Mouse (Mus musculus) limb, embryonic 15.5 days (tissue): Measurements from ENCODE around the gene Mid1. TPM values are rescaled to one million over a fixed set of nuclear protein-coding genes. Genes with fewer than 3 reads are reported as not detected.

Experiments used
- ATAC-seq: fragments of 200-750 bp; cut with Nextera tagmentation; 2 replicates; pipeline ENCODE4 v1.8.0; 2017; ENCODE audit warnings: low read depth, moderate TSS enrichment; ENCODE audit not compliant: insufficient number of reproducible peaks, low FRiP score, low TSS enrichment
- H3K27ac ChIP-seq: fragments of 300-500 bp; sonication (generic); 2 replicates; pipeline ENCODE4 v1.5.1; 2015; ENCODE audit warnings: moderate library complexity, mild to moderate bottlenecking, inconsistent platforms
- H3K27me3 ChIP-seq: fragments of 300-500 bp; sonication (generic); 2 replicates; pipeline ENCODE4 v1.6.1; 2015; ENCODE audit warnings: inconsistent platforms
- H3K36me3 ChIP-seq: fragments of 300-500 bp; sonication (generic); 2 replicates; pipeline ENCODE4 v1.6.1; 2015; ENCODE audit warnings: inconsistent platforms
- H3K4me1 ChIP-seq: fragments of 300-500 bp; sonication (generic); 2 replicates; pipeline ENCODE4 v1.6.1; 2015; ENCODE audit warnings: inconsistent platforms
- H3K4me2 ChIP-seq: fragments of 300-500 bp; sonication (generic); 2 replicates; pipeline ENCODE4 v1.6.1; 2015; ENCODE audit warnings: mild to moderate bottlenecking, inconsistent platforms
- H3K4me3 ChIP-seq: fragments of 300-500 bp; sonication (generic); 2 replicates; pipeline ENCODE4 v1.5.1; 2015; ENCODE audit warnings: mild to moderate bottlenecking, inconsistent platforms
- H3K9ac ChIP-seq: fragments of 300-500 bp; sonication (generic); 2 replicates; pipeline ENCODE4 v1.6.1; 2015; ENCODE audit warnings: inconsistent platforms
- H3K9me3 ChIP-seq: fragments of 300-500 bp; sonication (generic); 2 replicates; pipeline ENCODE4 v1.6.1; 2016; ENCODE audit warnings: inconsistent platforms
- WGBS: fragments of 180-500 bp; shearing (Covaris S2); methylation state at CpG from one replicate; pipeline ENCODE4 v1.1.7; 2015; 5-methylcytosine and 5-hydroxymethylcytosine counted together
- polyA plus RNA-seq: library from polyadenylated mRNA; unstranded; fragments of >200 nt; fragmentation: Nextera tagmentation; extraction: Ambion mirVana; gene quantifications from 2 replicates; pipeline ENCODE4 v1.2.1, GENCODE M21; 2015

Gene Mid1
- polyA plus RNA-seq, 1 experiment from 2014 or later, result 9.7 TPM

DNA sequence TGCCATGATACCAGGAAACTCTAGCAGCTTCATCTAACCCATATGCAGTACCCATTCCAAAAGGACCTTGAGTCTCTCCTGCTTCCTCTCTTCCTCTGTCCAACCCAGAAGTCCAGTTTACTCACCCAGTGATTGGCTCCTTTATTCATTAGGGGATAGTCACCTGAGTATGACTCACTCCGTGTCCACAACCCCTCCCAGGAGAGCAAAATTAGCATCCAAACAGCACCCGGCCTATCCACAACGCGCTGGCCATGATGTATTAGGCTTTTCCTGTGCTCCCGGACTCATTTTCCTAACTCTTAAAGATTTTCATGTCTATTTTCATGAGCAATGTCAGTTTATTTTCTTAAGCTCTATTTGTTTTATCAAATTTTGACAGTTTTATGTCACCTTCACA is 104.7 kb downstream of the Mid1 start:
- no peak for ATAC-seq
- Histone ChIP-seq H3K4me2 (no peak overlapping the region), H3K9me3 (no peaks in the 10 kb centered on the region), H3K4me3 (no peak overlapping the region), H3K27ac (no peak overlapping the region), H3K4me1 (no peaks in the 10 kb centered on the region), H3K9ac (no peak overlapping the region), H3K36me3 (no peaks in the 10 kb centered on the region), H3K27me3 (no peaks in the 10 kb centered on the region)
- WGBS, result 79% methylated on average over 5 of the region's 5 CpGs

DNA sequence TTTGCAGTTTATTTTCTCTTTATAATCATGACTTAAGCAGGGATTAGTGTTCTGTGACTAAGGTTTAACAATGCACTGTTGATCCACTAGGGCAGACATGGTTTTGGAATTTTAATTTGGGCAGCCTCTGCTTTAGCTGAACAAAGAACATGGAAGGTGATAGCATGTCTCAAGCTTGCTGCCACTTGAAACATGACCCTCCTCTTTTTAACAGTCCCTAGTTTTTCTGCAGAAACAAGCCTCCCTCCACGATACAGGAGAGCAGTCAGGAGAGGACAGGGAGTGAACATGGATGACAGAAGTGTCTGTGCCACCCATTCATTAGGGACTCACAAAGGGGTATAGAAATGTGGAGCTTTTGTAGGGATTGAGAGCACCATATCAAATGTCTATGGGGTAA is 107.9 kb downstream of the Mid1 start:
- no peak overlapping the region for H3K9ac ChIP-seq
- no peak for ATAC-seq
- H3K4me3 ChIP-seq, result no peak overlapping the region
- no peak overlapping the region for H3K27ac ChIP-seq
- no peaks in the 10 kb centered on the region for H3K36me3 ChIP-seq
- WGBS, result 45% methylated on average over 1 of the region's 1 CpGs
- no peaks in the 10 kb centered on the region for H3K9me3 ChIP-seq
- H3K4me1 ChIP-seq, result no peaks in the 10 kb centered on the region
- no peaks in the 10 kb centered on the region for H3K27me3 ChIP-seq
- no peak overlapping the region for H3K4me2 ChIP-seq

DNA sequence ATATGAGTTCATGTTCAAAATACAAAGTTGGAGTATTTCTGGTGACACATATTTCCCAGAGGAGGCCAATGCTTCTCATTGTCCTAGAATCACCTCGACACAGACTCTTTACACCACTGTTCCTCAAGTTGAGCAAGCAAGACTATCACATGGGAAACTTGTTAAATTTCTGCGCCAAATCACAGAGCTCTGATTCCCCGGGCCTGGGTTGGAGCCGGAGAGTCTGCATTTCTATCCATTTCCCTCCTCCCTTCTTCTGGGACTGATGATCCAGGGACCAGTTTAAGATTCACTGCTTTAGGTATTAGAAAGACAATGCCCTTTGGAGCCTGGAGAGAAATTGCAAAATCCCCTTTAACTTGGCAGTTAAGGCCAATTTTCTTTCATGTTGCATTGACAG is 109.4 kb downstream of the Mid1 start:
- H3K4me3 ChIP-seq, result no peak overlapping the region
- no peaks in the 10 kb centered on the region for H3K36me3 ChIP-seq
- no peak overlapping the region for H3K27ac ChIP-seq
- no peak for ATAC-seq
- H3K4me1 ChIP-seq, result no peaks in the 10 kb centered on the region
- WGBS, result 58% methylated on average over 4 of the region's 4 CpGs
- no peak overlapping the region for H3K9ac ChIP-seq
- no peak overlapping the region for H3K4me2 ChIP-seq
- no peaks in the 10 kb centered on the region for H3K27me3 ChIP-seq
- H3K9me3 ChIP-seq, result no peaks in the 10 kb centered on the region

DNA sequence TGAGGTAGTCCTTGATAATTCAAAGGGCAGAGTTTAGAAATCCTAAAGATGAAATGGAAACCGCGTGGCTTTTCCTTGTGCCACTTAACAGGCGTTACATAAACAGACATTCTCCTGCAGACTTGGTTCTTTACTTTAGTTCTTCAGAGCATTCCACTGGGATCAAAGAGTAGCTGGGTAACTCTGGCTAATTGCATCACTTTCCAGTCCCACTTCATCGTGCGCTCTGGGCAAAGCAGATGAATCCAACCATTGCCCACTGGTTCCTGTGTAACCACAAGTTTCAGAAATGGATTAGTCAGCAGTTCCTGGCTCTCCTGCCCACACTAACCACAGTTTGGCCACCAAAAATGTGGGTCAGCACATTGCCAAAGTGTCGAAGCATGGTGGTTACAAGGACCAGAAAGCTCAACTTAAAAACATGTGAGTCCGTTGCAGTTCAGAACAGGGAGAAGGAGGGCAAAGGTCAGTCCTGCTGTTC is 109.9 kb downstream of the Mid1 start:
- H3K9ac ChIP-seq, result no peak overlapping the region
- no peak overlapping the region for H3K4me3 ChIP-seq
- 42% methylated on average over 7 of the region's 7 CpGs for WGBS
- ATAC-seq, result no peak
- H3K36me3 ChIP-seq, result no peaks in the 10 kb centered on the region
- no peak overlapping the region for H3K4me2 ChIP-seq
- H3K27ac ChIP-seq, result no peak overlapping the region
- no peaks in the 10 kb centered on the region for H3K4me1 ChIP-seq
- no peaks in the 10 kb centered on the region for H3K27me3 ChIP-seq
- H3K9me3 ChIP-seq, result no peaks in the 10 kb centered on the region

DNA sequence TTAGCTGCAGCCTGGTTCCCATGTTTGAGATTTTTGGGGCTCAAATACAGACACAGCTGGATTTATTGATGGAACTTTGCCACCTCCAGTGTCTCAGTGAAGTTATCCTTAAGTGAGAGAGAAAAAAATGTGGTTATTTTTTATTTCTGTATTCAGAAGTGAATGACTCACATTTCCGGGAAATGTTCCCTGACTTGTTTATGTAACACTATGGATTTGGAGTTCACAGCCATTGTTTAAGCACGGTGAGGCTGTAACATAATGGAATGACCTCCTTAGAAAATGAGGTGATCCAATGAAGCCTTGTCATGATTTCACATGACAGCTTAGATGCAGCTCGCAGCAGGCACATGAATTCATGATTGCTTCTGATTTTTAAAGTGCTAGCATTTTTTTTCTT is 112.1 kb downstream of the Mid1 start:
- Histone ChIP-seq H3K4me3 (no peak overlapping the region), H3K27ac (no peak overlapping the region), H3K4me1 (no peaks in the 10 kb centered on the region), H3K36me3 (no peaks in the 10 kb centered on the region), H3K9ac (no peak overlapping the region), H3K9me3 (no peaks in the 10 kb centered on the region), H3K4me2 (no peak overlapping the region), H3K27me3 (no peaks in the 10 kb centered on the region)
- 58% methylated on average over 3 of the region's 3 CpGs for WGBS
- no peak for ATAC-seq

DNA sequence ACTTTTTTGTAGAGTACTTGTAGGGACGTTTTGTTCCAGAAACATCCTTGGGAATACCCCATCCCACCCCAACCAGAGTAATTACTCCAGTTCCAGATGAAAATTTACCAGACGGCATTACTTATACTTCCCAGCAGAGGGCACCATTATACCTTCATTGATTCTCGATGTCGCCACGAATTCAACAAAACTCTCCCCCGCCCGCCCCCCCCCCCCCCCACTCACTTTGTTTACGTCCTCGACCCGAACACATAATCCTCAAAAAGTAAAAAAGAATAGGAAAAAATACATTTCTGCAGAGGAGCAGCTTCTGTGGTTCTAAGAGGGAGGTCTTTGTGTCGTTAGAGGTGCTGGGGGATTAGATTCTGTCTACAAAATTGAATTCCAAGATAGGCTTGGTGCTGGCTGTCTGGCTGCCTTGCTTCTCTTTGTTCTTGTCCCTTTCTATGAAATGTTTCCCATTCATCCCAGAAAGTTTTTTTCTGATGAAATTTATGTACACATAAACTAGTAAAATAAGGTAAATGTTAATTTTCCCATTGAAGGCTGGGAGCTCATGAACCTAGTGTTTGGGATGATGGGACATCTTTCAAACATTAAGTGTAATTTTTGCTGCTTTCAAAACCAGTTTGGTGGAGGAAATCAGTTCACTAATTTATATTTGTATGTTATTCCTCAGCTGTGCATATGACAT is 114.1 kb downstream of the Mid1 start:
- Histone ChIP-seq H3K4me1 (no peaks in the 10 kb centered on the region), H3K4me3 (peak overlapping the region; percentile 27), H3K4me2 (no peak overlapping the region), H3K9me3 (no peaks in the 10 kb centered on the region), H3K9ac (no peak overlapping the region), H3K27ac (no peak overlapping the region), H3K36me3 (no peaks in the 10 kb centered on the region), H3K27me3 (no peaks in the 10 kb centered on the region)
- WGBS, result 8% methylated on average over 11 of the region's 11 CpGs
- ATAC-seq, result no peak

DNA sequence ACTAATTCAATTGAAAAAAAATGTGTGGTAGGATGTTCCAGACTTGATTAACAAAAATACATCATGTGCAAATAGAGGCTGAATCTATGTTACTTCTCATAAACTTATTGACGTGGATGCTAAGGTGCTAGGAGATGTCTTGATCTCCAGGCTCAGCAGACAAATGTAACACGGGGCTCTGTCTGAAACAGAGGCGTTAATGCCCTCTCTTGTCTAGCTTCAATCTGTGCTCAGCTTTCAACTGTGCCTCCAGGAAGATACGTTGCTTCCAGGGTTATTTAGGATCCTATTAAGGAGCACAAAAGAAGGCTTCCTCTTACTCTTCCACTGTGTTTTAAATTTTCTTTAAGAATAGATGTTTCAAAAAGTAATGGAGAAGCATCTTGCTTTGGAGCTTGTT is 115.2 kb downstream of the Mid1 start:
- no peaks in the 10 kb centered on the region for H3K9me3 ChIP-seq

DNA sequence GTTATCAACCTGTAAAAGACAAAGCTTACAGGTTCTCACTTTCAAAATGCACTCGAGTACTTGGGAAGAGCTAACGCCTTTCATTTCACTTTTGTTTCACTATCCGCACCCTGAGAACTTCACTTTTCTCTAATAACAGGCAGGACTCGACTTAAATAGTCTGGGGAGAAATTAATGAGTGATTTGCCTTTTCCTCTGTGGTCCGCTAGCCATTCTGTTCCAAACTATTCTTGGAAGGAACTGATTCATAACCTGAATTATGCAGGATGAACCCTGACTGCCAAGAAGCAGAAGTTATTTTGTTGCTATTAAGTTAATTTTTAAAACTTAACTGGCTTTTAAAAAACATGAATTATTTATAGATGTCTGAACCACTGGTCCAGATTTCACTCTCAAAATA is 120.8 kb downstream of the Mid1 start:
- Histone ChIP-seq H3K4me3 (no peak overlapping the region), H3K4me2 (no peak overlapping the region), H3K4me1 (no peaks in the 10 kb centered on the region), H3K9ac (no peak overlapping the region), H3K27me3 (no peaks in the 10 kb centered on the region), H3K9me3 (no peaks in the 10 kb centered on the region), H3K27ac (no peak overlapping the region), H3K36me3 (no peaks in the 10 kb centered on the region)
- 55% methylated on average over 5 of the region's 5 CpGs for WGBS
- ATAC-seq, result no peak

More for the DNA sequence above, 115.2 kb downstream of the Mid1 start:
- H3K27me3 ChIP-seq, result no peaks in the 10 kb centered on the region
- H3K4me3 ChIP-seq, result no peak overlapping the region
- ATAC-seq, result no peak
- H3K9ac ChIP-seq, result no peak overlapping the region
- no peak overlapping the region for H3K27ac ChIP-seq
- 40% methylated on average over 4 of the region's 4 CpGs for WGBS
- H3K4me2 ChIP-seq, result no peak overlapping the region
- no peaks in the 10 kb centered on the region for H3K4me1 ChIP-seq
- H3K36me3 ChIP-seq, result no peaks in the 10 kb centered on the region

DNA sequence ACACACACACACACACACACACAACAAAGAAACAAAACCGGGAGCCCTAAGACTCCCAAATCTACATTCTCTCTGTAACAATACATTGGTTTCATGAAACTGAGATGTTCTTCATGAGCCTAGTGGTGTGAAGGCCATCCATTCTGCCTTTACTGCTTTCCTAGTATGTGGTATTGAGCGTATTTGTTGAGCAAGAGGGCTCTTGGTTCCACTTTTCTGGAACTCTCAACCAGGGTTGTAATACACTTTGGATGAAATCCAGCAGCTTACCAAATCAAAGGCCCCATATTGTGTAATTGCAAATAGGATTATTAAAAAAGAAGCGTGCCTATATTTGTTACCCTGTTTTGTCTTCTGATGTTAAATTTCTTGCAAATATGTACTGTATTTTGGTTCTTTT is 122.7 kb downstream of the Mid1 start:
- no peaks in the 10 kb centered on the region for H3K36me3 ChIP-seq
- H3K9ac ChIP-seq, result no peak overlapping the region
- no peaks in the 10 kb centered on the region for H3K4me1 ChIP-seq
- no peak for ATAC-seq
- no peaks in the 10 kb centered on the region for H3K27me3 ChIP-seq
- no peak overlapping the region for H3K4me3 ChIP-seq
- WGBS, result 83% methylated on average over 3 of the region's 3 CpGs
- no peak overlapping the region for H3K4me2 ChIP-seq
- no peak overlapping the region for H3K27ac ChIP-seq
- no peaks in the 10 kb centered on the region for H3K9me3 ChIP-seq

DNA sequence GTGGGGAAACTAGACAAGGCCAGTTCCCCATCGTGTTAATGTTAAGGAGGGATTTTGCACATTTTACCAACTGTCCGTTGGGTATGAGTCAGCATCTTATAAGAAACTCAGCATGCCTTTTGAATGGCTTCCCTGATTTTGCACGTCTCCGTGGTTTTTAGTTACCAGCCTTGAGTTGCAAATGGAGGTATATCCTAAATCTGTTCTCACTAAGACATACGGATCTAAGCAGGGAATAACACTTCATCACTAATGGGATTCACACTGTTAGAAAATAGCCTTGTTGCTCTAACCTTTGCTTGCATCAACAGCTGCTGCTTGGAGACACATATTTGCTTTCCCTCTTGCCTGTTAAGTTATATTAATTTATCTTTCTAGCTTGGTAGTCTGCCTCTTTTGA is 126.3 kb downstream of the Mid1 start:
- Histone ChIP-seq H3K4me2 (no peak overlapping the region), H3K4me1 (no peaks in the 10 kb centered on the region), H3K36me3 (no peaks in the 10 kb centered on the region), H3K9ac (no peak overlapping the region), H3K9me3 (no peaks in the 10 kb centered on the region), H3K27ac (no peak overlapping the region), H3K4me3 (no peak overlapping the region), H3K27me3 (0 out of 2 replicates have a peak, but pooled peaks cover 2% of the 10 kb centered on the region)
- no peak for ATAC-seq
- 57% methylated on average over 5 of the region's 5 CpGs for WGBS

DNA sequence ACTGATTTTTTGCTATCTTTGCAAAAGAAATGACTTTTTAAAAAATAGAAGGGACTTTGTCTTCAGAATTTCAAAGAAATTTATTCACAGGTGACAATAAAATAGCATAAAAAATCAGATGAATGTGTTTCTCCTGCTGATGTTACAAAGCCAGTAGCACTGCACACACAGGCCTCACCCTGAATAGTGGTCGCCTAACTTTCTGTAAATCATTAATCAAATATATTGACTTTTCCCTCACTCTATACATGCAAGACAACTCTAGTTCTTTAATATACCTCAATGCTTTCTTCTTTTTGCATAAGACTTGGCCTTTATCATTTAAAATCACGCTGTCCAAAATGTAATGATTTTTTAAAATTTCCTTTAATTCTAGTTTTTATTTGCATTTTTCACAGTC is 126.8 kb downstream of the Mid1 start:
- no peaks in the 10 kb centered on the region for H3K4me1 ChIP-seq
- no peak overlapping the region for H3K4me2 ChIP-seq
- no peak overlapping the region for H3K4me3 ChIP-seq
- 81% methylated on average over 2 of the region's 2 CpGs for WGBS
- no peak overlapping the region for H3K27ac ChIP-seq
- H3K9ac ChIP-seq, result no peak overlapping the region
- no peaks in the 10 kb centered on the region for H3K36me3 ChIP-seq
- no peak for ATAC-seq
- H3K27me3 ChIP-seq, result 0 out of 2 replicates have a peak, but pooled peaks cover 2% of the 10 kb centered on the region
- no peaks in the 10 kb centered on the region for H3K9me3 ChIP-seq

DNA sequence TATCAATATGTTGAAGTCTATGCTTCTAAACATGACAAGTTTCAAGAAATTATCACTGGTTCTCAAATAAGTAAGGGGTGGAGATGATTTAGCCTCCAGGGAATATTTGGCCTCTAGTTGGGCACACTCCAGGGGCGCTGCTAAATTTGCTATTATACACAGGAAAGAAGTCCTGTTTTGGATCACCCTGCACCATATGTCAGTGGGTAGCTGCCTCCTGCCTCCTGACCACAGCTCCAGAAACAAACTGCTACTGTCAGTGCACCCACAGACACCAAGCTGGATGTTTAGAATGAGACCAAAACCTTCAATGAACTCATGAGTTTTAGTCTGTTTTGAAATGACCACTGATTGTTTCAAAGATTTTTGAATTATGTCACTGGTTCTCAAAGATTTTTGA is 128.7 kb downstream of the Mid1 start:
- H3K4me1 ChIP-seq, result no peaks in the 10 kb centered on the region
- H3K36me3 ChIP-seq, result no peaks in the 10 kb centered on the region
- no peak overlapping the region for H3K27ac ChIP-seq
- WGBS, result 36% methylated on average over 1 of the region's 1 CpGs
- no peak for ATAC-seq
- no peak overlapping the region for H3K4me2 ChIP-seq
- 0 out of 2 replicates have a peak, but pooled peaks cover 2% of the 10 kb centered on the region for H3K27me3 ChIP-seq
- no peaks in the 10 kb centered on the region for H3K9me3 ChIP-seq
- H3K9ac ChIP-seq, result no peak overlapping the region
- no peak overlapping the region for H3K4me3 ChIP-seq

DNA sequence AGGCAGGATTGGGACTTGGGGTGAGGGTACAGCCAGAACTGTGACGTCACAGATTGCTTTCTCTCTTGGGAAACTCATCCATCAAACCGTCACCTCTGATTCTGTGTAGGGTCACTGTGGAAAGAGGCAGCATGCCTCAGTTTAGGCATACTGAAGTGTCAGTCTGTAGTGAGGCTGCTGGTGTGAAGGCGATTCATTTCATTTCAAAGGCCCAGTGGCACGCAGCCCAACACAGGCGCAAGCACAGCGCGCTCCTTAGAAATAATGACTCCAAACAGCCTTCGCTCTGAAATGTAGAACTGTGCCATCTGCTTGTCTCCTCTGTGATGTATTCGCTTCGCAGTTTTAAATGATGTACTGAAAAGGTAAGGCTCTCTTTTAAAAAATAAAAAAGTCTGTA is 141.9 kb downstream of the Mid1 start:
- Histone ChIP-seq H3K4me3 (no peak overlapping the region), H3K27ac (no peak overlapping the region), H3K4me1 (no peaks in the 10 kb centered on the region), H3K36me3 (no peaks in the 10 kb centered on the region), H3K9me3 (no peaks in the 10 kb centered on the region), H3K9ac (no peak overlapping the region), H3K27me3 (0 out of 2 replicates have a peak, but pooled peaks cover 3% of the 10 kb centered on the region), H3K4me2 (no peak overlapping the region)
- no peak for ATAC-seq
- 60% methylated on average over 10 of the region's 10 CpGs for WGBS
